Mouse (Mus musculus): ENCODE data around the gene Tuba1a.

Tuba1a gene

DNA sequence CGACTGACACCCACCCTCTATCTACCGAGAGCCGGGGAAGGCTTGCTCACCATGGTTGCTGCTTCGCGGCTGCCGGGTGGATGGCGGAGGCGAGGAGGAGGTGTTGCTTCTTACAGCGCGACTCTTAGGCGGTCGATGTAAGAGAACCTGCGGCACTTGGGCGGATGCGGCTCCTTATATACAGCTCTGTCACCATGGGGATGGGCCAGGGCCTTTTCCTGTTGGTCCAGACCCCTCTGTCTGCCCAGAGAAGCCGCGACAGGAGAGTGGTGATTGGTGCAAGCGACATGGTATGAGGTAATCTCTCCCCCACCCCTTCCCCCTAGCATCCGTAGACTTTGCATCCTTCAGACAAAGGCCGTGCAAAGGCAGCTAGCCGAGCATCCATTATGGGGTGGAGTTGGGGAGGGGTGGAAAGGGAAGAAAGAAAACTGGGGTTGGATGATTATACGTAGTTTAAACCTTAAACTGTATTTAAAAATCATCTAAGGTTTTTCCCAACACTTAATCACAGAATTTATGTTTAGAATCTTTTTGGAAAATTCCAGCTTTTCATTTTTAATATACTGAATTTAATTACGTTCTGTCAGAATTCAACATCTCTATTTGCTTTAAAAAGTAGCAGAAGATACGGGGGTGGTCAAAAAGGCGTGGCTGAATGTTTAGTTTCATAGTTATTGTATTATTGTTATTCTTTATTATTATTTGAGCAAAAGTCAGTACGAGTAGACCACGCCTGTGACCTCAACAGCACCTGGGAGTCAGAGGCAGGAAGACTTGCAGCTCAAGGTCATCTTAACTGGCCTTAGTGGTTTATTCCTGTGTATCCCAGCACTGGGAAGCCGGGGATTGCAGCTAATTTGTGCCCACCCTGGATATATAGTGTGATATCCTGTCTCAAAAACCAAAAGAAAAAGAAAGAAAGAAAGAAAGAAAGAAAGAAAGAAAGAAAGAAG lies at the start of gene Tuba1a, which contains the start of gene Gm49450:
Gene Tuba1a, minus strand, starts transcription at position 303 of the 956 bp plus-strand sequence.
Gene Gm49450, minus strand, starts transcription at position 151 of the 956 bp plus-strand sequence.
- DNase-seq, result peak; percentile 97

DNA sequence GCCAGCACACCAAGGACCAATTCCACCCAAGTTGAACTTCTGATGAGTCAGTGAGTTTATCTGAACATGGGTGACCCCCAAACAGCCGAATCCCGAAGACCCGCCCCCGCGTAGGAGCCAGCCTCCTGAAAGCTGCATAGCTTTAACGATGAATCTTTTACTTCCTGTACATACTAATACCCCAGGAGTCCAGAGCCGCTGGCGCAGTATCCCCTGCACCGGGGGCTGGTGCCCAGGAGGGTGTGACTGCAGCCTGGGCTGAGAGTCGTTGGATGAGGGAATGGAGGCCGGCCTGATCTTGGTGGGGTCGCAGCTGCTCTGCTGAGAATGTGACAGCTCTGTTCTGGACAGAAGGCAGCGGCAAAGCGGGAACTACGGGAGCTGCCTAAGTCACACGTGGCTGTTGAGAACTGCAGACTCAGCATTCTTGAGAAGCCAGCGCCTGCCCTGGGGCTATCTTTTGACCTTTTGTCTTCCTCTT lies 48.0 kb upstream of the Tuba1a start:
- DNase-seq, result no peak

DNA sequence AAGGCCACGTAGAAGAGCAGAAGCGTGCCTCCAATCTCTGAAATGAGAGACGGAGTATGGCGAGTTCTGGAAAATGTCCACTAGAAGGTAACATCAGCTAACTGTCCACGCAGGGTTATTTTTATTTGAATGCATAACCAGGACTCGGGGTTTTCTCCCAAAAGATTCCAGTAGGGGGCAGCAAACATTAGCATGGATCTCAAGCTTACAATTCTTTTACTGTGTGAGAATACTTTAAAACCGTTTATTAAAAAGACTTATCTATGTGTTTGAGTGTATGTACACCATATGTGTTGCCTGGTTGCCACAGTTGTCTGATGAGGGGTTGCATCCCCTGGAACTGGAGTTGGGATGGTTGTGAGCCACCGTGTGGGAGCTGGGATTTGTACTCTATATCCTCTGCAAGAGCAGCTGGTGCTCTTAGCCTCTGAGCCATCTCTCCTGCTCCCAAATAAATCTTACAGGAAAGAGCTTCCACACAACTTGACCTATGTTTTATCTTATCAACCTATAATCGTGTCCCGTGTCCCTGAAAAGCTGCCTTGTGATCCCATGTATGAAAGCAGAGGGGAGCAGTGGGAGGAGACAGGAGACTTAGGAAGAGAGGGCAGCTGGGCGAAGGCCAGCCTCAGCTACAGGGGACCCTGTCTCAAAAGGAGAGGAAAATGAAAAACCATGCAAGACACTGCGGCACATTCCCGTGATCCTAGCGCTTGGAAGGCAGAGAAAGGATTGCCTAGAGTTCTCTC lies 47.2 kb upstream of the Tuba1a start:
- DNase-seq, result peak; percentile 31

- no peak for DNase-seq
Measured at GRCm38 (mm10) chr15:98998775-98999157, 45.3 kb upstream of the Tuba1a start.

DNA sequence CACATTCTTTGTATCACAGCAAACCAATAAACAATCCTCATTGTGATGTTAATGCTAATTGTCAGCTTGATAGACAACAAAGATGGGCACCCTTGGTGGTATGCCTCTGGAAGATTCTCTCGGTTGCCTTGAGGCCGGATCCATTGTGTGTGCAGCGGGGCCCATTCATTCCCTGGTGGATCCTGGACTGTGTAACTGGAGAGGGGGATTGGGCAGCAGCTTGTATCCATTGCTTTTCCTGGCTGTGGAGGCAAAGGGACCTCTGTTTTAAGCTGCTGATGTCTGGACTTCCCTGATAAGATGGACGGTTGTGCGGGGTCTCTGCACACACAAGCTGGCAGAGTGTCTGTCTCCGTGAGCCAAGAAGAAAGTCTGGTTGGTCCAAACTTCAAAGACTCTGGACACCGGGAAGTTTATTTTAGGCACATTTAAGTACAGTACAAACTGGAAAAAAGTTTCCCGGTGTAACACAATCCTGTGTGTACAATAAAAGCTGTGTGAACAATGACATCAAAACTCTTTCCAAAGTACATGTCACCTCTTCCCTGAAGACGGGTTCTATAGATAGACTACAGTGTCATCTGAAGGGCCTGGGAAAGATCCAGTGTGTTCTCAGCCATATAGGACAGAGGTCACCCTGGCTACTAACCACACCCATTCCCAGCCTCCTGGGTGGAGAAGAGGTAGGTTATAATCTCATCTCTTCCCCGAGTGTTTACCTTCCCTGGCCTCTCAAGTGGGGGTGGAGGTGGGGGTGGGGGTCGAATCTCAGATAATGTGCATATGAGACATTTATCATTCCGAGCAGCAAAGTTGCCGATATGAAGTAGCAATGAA lies 44.7 kb upstream of the Tuba1a start:
- DNase-seq, result no peak

DNA sequence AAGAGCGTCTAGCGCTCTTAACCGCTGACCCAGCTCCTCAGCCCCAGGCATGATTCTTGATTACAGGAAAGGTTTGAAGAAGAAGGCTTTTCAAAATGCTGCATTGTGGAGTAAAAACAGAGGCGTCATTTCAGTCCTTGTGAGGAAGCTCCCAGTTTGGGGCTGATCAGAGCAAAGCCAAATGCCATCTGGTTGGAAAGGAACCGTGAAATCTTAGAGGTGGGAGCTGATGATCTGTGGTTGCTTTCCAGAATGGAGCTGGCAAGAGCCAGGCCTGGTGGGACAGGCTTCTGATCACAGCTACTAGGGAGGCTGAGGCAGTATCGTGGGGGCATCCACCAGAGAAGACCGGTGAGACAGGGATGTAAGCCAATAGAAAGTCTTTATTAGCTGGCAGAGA lies 43.3 kb upstream of the Tuba1a start:
- DNase-seq, result no peak

DNA sequence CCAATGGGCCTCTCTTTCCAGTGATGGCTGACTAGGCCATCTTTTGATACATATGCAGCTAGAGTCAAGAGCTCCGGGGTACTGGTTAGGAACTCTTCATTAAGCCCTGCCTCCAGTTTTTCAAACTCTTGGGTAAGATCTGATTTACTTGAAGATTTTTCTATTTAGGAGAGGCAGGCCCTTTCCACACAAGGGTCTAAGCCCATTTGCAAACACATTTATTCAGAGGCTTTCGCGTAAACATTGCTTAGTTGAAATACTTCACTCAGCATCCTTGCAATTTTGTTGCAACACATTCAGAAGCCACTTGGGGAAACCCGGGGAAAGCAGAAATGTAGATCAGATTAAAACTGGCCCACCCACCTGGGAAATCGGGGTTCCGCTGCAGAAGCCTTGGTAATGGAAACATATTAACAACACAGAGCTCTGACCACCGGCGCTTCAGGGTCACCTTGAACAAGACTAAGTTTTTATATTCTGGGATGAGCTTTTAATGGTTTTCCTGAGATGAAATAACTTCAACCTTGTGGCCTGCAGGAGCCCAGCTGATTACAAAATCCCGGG lies 41.5 kb upstream of the Tuba1a start:
- DNase-seq, result no peak

DNA sequence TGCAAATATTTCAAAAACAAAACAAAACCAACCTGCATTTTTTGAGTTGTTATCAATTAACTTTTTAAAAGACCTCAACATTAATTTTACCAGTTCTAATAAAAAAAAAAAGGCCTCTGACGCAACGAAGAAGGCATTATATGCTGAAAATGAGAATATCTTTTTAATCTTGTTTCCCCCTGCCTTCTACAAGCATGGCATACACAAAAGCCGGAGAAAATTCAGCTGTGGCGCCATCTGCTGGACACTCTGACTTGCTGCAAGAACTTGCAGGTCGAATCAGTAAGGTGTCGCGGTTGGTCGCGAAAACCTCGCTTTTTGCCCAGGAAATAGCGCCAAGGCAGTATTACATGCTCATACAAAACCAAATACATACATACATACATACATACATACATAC lies 40.4 kb upstream of the Tuba1a start:
- peak; percentile 84 for DNase-seq

- peak; percentile 94 for DNase-seq
Measured at GRCm38 (mm10) chr15:98993093-98993793, 39.7 kb upstream of the Tuba1a start.

- DNase-seq, result peak; percentile 83
Measured at GRCm38 (mm10) chr15:98992086-98992912, 38.8 kb upstream of the Tuba1a start.

- no peak for DNase-seq
Measured at GRCm38 (mm10) chr15:98991540-98992050, 38.1 kb upstream of the Tuba1a start.

DNA sequence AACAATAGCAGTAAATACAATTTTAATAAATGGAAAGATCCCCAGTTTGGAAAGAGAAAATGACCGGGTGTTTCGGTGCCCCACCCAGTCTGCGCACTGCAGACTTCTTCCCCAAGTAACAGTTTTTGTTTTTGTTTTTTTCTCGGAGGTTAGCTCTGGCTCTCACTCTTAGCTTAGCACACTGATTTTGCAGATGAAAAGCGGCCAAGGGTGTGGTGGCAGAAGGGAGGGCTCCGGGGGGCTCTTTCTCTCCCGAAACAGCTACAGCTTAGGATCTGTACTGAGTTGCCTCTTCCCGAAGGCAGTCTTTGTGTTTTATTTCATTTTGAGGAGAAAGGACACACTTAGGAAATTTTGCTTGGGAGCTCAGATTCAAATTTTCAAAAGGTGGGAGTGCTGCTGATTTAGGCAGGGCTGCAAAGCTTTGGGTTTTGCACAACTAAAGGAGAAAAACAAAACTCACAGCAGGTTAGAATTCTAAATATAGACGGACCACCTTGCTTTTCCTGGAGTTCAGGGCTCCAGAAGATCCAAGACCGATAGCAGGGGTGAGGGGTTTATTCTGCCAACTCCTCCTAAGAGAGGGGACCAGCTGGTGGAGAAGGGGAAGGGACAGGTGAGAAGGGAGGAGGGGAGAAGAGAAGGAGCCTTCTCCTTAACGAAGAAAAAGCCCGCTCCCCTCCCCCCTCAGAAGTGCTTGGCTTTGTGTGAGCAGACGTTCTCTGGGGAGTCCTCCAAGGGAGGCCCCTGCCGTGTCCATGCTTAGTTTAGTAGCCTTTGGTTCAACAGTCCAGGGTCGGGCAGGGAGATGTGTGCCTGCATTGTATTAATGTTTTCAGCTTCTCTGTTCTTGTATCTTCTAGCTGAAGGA lies 37.4 kb upstream of the Tuba1a start:
- DNase-seq, result no peak

GRCm38 (mm10) chr15:98989701-98990430 lies 36.4 kb upstream of the Tuba1a start:
- no peak for DNase-seq

DNA sequence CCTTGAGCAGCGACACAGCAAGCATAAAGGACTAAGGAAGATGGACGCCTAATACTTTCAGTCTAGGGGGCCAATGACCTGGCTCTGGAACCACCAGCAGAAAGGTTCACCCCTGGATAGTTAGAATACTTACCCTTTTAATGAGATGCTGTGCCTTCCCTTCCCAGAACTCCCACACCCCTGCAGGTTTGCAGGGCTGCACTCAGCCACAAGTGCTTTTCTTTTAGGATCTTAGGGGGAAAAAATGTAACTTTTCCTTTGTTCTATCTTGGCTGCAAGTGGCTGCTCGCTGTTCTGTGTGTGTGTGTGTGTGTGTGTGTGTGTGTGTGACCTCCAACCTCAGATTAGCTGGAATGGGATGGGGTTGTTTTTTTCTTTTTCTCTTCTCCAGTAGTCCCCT lies 35.3 kb upstream of the Tuba1a start:
- no peak for DNase-seq

- no peak for DNase-seq
Measured at GRCm38 (mm10) chr15:98987661-98988181, 34.2 kb upstream of the Tuba1a start.

- DNase-seq, result no peak
Measured at GRCm38 (mm10) chr15:98987077-98987630, 33.7 kb upstream of the Tuba1a start.

DNA sequence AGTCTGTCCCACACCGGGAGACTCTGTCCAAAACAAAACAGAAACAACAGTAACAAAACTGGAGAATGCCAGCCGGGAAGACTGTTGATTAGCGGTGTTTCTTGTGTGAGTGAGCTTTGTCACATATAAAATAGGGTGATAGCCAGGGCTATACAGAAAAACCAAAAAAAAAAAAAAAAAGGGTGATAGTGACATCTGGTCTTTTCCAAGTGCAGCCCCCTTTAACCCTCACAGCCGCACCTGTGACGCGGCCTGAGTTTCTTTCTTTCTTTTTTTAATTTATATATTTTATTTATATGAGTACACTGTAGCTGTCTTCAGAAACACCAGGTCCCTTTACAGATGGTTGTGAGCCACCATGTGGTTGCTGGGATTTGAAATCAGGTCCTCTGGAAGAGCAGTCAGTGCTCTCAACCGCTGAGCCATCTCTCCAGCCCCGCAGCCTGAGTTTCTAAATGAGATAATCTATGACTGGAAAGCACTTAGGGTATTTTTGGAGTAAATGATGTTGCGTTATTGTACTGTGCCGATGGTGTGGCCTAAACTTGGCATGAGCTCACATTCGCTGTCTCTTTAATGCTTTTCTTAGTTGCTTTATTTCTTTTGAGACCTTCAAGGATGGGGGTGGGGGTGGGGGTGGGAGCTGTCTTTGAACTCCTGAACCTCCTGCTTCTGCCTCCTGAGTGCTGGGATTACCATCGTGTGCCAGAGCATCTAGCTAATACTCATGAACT lies 32.6 kb upstream of the Tuba1a start:
- DNase-seq, result no peak

Measured in right cerebral cortex, adult 18-20 months (tissue).